Mouse (Mus musculus) neural tube, embryonic 10.5 days (tissue): ENCODE measurements around the gene Bag2.
A peak's percentile ranks its signal among the peaks of the same experiment; 100 is the strongest.
"Not testable (repeated sequence)": the region's sequence is repeated elsewhere in the genome, so short reads cannot be mapped to it uniquely, and the experiment has no call there.

Experiments used
- DNase-seq: peaks from one replicate; pipeline ENCODE4 v3.0.0-alpha.2; 2017; ENCODE audit warnings: low spot score; ENCODE audit errors: extremely low spot score

Gene Bag2

GRCm38 (mm10) chr1:33751283-33751682 is 6.3 kb downstream of the Bag2 start:
- DNase-seq = no peak

- DNase-seq = not testable (repeated sequence)
Measured at GRCm38 (mm10) chr1:33749709-33750108, 7.9 kb downstream of the Bag2 start.

- DNase-seq = no peak
Measured at GRCm38 (mm10) chr1:33749109-33749508, 8.5 kb downstream of the Bag2 start.

- DNase-seq = no peak
Measured at GRCm38 (mm10) chr1:33745901-33746300, 11.7 kb downstream of the Bag2 start.

GRCm38 (mm10) chr1:33744815-33745214 is 12.8 kb downstream of the Bag2 start:
- DNase-seq = not testable (repeated sequence)

GRCm38 (mm10) chr1:33742903-33743302 is 14.7 kb downstream of the Bag2 start:
- DNase-seq = peak; percentile 44

- peak; percentile 77 for DNase-seq
Measured at GRCm38 (mm10) chr1:33739302-33739701, 18.3 kb downstream of the Bag2 start.

DNA sequence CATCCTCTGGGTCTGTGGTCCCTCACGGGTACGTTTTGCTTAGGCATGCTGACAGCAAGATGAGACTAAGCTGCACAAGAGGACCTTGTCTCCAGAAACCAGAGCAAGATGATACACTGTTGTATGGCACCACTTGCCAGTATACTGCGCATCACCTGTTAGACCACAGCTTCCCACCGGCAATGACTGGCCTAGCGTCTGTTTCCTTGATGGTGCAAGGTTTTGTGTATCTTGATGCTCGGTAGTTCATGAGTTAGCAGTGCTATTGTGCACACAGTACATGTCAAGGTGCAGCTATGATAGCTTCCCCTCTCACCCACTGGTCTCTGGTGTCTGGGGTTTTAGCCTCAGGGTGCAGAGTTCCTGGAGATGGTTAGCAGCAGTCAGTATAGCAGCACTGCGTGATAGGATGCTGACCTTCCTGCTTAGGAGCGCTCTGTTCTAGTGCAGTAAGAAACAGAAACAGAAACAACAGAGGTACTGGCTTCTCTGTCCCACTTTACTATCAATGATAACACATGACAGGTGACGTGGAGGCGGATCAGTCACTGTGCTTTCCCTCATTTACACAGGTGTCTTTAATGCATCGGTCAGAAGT is 18.8 kb downstream of the Bag2 start:
- no peak for DNase-seq

GRCm38 (mm10) chr1:33738281-33738680 is 19.3 kb downstream of the Bag2 start:
- no peak for DNase-seq

- DNase-seq = no peak
Measured at GRCm38 (mm10) chr1:33734001-33734685, 23.5 kb downstream of the Bag2 start.

DNA sequence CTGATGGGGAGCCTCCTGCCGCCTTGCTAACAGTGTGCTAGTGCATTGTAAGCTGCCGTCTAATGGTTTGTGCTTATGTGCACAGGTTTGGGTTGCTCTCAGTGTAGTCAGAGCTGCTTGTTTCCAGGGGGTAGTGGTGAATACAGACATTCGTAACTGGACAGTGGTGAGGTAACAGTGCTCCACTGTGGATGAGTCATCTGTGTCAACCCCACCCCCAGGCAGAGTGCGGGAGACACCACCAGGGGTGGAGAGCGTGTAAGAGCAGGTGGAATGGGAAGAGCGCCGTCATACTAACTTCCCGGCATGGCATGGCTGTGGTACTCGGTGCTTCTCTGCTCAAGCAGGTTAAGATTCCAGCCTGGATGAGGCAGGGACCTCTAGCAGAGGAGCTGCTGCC is 24.6 kb downstream of the Bag2 start:
- DNase-seq = no peak

DNA sequence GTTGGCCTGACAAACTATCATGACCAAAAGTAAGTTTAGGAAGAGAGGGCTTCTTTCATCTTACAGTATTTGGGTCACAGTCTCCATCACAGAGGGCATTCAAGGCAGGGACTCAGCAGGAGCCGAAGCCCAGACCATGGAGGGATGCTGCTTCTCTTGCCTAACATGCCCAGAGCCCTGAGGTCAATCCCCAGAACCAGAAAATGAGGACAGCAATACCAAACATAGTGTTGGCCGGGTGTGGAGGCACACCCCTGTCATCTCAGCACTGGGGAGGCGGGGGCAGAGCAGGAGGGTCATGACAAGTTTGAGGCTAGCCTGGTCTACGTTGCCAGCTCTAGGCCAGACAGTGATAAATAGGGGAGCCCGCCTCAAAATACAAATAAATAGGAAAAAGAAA is 32.5 kb downstream of the Bag2 start:
- DNase-seq = no peak

DNA sequence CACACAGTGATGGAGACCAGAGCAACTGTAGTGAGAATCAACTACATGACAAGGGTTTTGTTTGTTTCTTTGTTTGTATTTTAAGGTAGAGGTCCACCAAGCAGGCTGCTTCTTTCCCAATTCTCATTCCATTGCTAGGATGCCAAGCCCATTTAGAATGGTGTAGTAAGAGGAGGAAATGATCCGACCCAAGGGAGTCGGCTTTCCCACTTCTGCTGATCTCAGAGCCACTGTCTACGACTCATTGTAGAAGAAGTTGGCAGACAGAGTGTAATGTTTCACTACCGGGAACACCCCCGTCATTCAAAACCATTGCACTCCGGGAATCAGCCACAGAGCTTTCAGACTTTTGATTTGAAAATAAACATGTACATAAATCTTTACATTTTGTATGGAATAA is 33.1 kb downstream of the Bag2 start:
- DNase-seq = no peak

DNA sequence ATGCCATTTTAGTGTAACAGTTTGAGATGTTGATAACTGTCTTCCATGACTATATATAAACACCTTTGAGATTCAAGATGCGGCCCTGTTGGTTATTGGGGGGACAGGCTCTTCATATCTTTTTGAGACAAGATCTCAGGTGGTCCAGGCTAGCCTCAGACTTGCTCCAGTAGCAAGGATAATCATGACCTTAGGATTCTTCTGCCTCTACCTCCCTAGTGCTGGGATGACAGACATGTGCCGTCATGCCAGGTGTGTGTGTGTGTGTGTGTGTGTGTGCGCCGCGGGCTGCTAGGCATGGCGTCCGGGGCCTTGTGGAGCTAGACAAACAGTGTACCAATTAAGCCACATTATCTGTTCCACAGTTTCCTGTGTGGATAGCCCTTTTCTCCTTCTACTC is 36.6 kb downstream of the Bag2 start:
- no peak for DNase-seq

GRCm38 (mm10) chr1:33720231-33720630 is 37.4 kb downstream of the Bag2 start:
- DNase-seq = no peak

DNA sequence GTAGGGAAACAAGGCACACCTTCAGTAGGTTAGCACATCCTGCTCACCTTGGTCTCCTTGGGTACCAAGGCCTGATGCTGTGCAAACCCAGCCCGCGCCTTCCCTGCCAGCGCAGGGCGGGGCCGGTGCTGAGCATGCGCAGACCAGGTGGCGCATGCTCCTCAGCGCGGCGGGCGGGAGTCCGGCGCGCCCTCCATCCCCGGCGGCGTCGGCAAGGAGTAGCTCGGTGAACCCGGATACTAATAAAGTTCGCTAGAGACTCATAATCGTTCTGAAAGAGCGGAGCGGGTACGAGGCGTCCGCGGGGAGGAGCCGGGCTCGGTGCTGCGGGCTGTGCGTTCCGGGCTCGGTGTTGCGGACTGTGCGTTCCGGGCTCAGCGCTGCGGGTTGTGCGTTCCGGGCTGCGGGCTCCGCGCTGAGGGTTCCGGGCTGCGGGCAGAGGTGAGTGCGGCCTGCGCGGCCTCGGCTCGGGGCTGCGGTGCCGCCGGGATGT is 37.8 kb downstream of the Bag2 start, which contains the start of gene Rab23:
Rab23 (plus strand) TSS at position 155 of the 493 bp plus-strand sequence.
- DNase-seq = peak; percentile 86

GRCm38 (mm10) chr1:33717636-33718035 is 40.0 kb downstream of the Bag2 start:
- DNase-seq = no peak

DNA sequence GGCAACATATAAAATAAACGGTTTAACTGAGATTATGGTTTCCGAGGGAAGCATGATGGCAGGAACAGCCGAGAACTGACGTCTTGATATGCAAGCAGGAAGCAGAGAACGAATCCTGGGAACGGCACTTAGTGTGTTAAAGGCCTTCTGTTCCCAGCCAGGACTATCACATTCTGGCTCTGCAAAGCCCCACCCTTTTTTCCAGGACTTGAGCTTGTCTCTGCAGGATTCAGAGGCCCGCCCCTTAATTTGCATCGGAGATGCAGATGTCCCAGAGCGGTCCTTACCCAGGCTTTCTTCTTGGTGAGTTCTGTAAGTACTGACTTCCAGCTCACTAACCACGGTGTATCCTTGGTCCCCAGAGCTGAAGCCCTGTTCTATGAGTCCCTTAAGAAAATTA is 42.8 kb downstream of the Bag2 start:
- peak; percentile 16 for DNase-seq

DNA sequence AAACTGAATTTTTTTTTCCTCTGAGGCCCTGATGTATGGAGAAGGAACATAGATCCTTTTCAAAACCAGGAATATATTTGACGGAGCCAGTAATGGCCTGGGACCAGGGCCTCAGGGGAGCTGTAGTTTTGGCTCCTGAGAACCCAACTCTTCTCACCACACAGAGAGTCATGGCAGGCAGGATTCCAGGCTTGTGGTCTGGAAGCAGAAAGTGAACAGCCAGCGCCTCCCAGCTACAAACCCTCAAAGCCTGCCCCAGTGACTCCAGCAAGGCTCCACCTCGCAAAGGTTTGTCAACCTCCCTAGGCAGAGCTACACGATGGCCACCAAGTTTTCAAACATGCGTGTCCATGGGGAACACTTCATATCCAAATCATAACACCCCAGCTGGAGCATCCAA is 45.6 kb downstream of the Bag2 start:
- no peak for DNase-seq

DNA sequence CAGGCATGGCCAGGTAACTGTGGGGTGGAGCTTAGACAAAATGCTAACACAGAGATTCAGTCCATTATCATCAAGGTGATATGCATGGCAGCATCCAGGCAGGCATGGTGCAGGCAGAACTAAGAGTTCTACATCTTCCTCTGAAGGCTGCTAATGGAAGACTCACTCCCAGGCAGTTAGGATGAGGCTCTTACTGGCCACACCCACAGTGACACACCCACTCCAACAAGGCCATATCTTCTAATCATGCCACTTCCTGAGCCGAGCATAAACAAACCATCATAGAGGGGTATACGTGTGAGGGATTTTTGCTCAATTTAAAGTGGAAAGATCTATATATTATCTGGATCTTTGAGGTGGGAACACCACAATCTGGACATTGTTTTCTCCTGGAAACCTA is 48.0 kb downstream of the Bag2 start:
- DNase-seq = no peak

- no peak for DNase-seq
Measured at GRCm38 (mm10) chr1:33701244-33701643, 56.4 kb downstream of the Bag2 start.

- no peak for DNase-seq
Measured at GRCm38 (mm10) chr1:33696016-33696415, 61.6 kb downstream of the Bag2 start.
